Mouse (Mus musculus) liver, embryonic 11.5 days (tissue): ENCODE measurements around the gene BC049730. TPM values are rescaled to one million over a fixed set of nuclear protein-coding genes. Genes with fewer than 3 reads are reported as not detected.

Experiments
- ATAC-seq: fragments of 200-750 bp; cut with Nextera tagmentation; replicated peaks from 2 replicates; pipeline ENCODE4 v1.8.0; 2017; ENCODE audit warnings: moderate number of reproducible peaks, mild to moderate bottlenecking, moderate TSS enrichment, moderate library complexity; ENCODE audit not compliant: low FRiP score
- DNase-seq: peaks from one replicate; pipeline ENCODE4 v3.0.0-alpha.2; 2017; ENCODE audit warnings: low spot score
- H3K27ac ChIP-seq: fragments of 300-500 bp; sonication (generic); 2 replicates; pipeline ENCODE4 v1.5.1; 2014; ENCODE audit warnings: mild to moderate bottlenecking, low read depth, low read length, control low read depth
- H3K27me3 ChIP-seq: fragments of 300-500 bp; sonication (generic); replicated peaks from 2 replicates; pipeline ENCODE4 v1.6.1; 2014; ENCODE audit warnings: low read length, mixed read lengths; ENCODE audit not compliant: control insufficient read depth, insufficient read depth
- H3K36me3 ChIP-seq: fragments of 300-500 bp; sonication (generic); 2 replicates; pipeline ENCODE4 v1.6.1; 2014; ENCODE audit warnings: mild to moderate bottlenecking, low read length, moderate library complexity, mixed read lengths; ENCODE audit not compliant: control insufficient read depth, insufficient read depth
- H3K4me1 ChIP-seq: fragments of 300-500 bp; sonication (generic); replicated peaks from 2 replicates; pipeline ENCODE4 v1.6.1; 2014; ENCODE audit warnings: low read length, mixed read lengths; ENCODE audit not compliant: control insufficient read depth, insufficient read depth
- H3K4me2 ChIP-seq: fragments of 300-500 bp; sonication (generic); 2 replicates; pipeline ENCODE4 v1.6.1; 2014; ENCODE audit warnings: mild to moderate bottlenecking, control low read depth, moderate library complexity
- H3K4me3 ChIP-seq: fragments of 300-500 bp; sonication (generic); 2 replicates; pipeline ENCODE4 v1.5.1; 2014; ENCODE audit warnings: low read depth, low read length, control low read depth
- H3K9ac ChIP-seq: fragments of 300-500 bp; sonication (generic); 2 replicates; pipeline ENCODE4 v1.6.1; 2014; ENCODE audit warnings: low read depth, low read length, control low read depth
- H3K9me3 ChIP-seq: fragments of 300-500 bp; sonication (generic); 2 replicates; pipeline ENCODE4 v1.6.1; 2016; ENCODE audit warnings: low read length, inconsistent platforms, mixed read lengths; ENCODE audit not compliant: control insufficient read depth
- WGBS: fragments of 180-500 bp; shearing (Covaris S2); extraction: QIAGEN DNeasy Blood & Tissue Kit; methylation state at CpG from one replicate; pipeline ENCODE4 v1.1.7; 2014; 5-methylcytosine and 5-hydroxymethylcytosine counted together
- polyA plus RNA-seq: library from polyadenylated mRNA; unstranded; fragments of >200 nt; fragmentation: Nextera tagmentation; extraction: Ambion mirVana; gene quantifications from 2 replicates; pipeline ENCODE4 v1.2.1, GENCODE M21; 2014

The BC049730 gene
- polyA plus RNA-seq, 1 experiment from 2014 or later = not detected

DNA sequence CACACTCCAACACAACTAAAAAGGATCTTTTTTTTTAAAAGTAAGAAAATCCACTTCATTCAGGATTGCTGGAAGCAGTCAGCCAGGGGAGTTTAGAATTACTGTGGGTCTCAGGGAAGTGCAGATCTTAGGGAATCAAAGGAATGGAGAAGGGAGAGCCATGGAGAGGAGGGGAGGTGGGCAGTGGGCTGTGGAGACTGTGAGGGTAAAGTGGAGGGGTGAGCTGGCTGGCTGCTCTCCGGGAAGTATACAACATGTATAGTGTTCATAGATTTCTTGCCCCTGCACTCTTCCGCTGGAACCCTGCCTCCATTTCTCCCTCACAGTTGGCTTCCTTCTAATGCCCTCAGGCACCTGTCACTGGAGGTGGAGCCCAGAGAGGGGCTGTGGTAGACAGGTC is 42.6 kb downstream of the BC049730 start:
- DNase-seq (no peak), ATAC-seq (no peak)
- no peaks in the 10 kb centered on the region for H3K36me3 ChIP-seq
- 74% methylated on average over 2 of the region's 2 CpGs for WGBS
- H3K27ac ChIP-seq = no peak overlapping the region
- H3K4me3 ChIP-seq = no peak overlapping the region
- H3K27me3 ChIP-seq = no peaks in the 10 kb centered on the region
- H3K4me2 ChIP-seq = no peak overlapping the region
- no peak overlapping the region for H3K9ac ChIP-seq
- H3K4me1 ChIP-seq = no peaks in the 10 kb centered on the region
- no peaks in the 10 kb centered on the region for H3K9me3 ChIP-seq

DNA sequence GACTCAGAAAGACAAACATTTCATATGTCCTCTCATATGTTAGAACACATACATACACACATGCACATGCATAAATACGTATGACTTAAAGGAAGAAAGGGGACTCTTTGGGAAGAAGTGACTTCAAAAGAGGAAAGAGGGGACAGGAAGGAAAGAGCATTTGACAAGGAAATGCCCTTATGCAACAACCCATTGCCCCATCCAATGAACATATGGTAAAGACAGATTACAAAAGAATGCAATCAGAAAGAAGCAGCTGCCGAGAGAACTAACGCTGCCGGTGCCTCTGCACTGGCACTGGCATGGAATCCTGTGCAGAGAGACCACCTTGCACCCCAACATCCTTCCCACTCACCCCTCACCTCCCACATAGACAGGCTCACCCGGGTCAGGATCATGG is 44.4 kb downstream of the BC049730 start:
- Histone ChIP-seq H3K4me1 (no peaks in the 10 kb centered on the region), H3K9ac (no peak overlapping the region), H3K27me3 (no peaks in the 10 kb centered on the region), H3K9me3 (no peaks in the 10 kb centered on the region), H3K36me3 (no peaks in the 10 kb centered on the region), H3K27ac (no peak overlapping the region), H3K4me2 (no peak overlapping the region), H3K4me3 (no peak overlapping the region)
- 39% methylated on average over 5 of the region's 5 CpGs for WGBS
- DNase-seq = no peak
- no peak for ATAC-seq

DNA sequence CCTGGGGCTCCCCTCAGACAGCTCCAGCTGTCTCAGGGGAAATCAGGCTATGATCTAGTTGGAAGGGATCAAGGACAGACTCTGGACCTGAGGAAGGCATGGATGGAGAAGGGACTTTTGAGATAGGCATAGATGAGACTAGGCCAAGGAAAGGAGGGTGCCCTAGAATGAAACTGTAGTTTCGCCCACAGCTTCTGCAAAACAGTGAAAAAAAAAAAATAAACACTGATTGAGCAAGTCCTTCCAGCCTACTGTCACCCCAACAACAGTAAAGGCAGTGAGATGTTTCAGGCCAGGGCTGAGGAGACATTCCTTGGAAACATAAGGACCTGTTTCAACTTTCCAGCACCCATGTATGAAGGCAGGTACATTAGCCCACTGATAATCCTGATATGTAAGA is 49.5 kb downstream of the BC049730 start:
- no peak for ATAC-seq
- Histone ChIP-seq H3K4me1 (no peaks in the 10 kb centered on the region), H3K36me3 (no peaks in the 10 kb centered on the region), H3K27ac (no peak overlapping the region), H3K9ac (no peak overlapping the region), H3K9me3 (no peaks in the 10 kb centered on the region), H3K4me3 (no peak overlapping the region), H3K4me2 (no peak overlapping the region), H3K27me3 (no peaks in the 10 kb centered on the region)
- 70% methylated on average over 1 of the region's 1 CpGs for WGBS
- DNase-seq = no peak

DNA sequence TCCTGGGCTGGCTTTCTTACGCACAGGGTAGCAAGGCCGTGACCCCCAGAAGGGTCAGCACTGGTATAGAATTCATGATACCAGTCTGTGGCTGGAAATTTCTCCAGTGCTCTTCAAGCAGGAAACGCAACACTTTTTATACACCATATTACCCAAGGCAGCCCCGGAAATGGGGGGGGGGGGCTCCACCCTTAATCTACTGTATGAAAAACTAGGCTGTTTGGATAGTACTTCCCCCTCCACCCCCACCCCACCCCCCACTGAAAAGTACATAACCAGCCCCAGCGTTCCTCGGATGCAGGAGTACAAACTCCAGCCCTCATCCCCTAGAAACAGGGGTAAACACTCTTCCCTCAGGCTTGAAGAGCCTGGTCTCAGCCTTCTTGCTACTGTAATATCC is 51.2 kb downstream of the BC049730 start, which contains the start of gene Cd177:
Gene Cd177 (minus strand): TSS at position 101 of the 400 bp plus-strand sequence.
- Histone ChIP-seq H3K9me3 (no peaks in the 10 kb centered on the region), H3K9ac (no peak within 1 kb of the TSS), H3K4me1 (no peaks in the 10 kb centered on the region), H3K27ac (no peak within 1 kb of the TSS), H3K36me3 (no peaks in the 10 kb centered on the region), H3K27me3 (no peaks in the 10 kb centered on the region), H3K4me2 (no peak within 1 kb of the TSS), H3K4me3 (no peak within 1 kb of the TSS)
- ATAC-seq (no peak), DNase-seq (no peak)
- 70% methylated on average over 6 of the region's 6 CpGs for WGBS

DNA sequence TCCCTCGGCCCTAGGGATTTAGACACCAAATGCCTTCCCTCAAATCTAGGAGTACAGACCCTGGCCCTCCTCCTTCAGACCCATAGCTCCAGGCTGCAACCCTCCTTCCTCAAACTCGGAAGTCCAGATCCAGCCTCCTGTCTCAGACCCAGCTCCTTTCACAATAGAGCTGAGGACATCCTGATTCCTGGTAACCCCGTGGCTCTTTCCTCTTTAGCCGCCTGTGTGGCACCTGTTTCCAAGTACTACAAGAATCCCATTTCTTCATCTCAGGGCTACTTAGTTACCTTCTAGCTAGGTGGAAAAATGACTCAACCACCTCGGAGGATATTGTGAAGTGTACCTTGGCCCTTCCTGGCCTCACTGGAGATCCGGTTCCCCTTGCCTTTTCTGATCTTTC is 52.1 kb downstream of the BC049730 start:
- Histone ChIP-seq H3K4me3 (no peak overlapping the region), H3K27me3 (no peaks in the 10 kb centered on the region), H3K9ac (no peak overlapping the region), H3K4me1 (no peaks in the 10 kb centered on the region), H3K9me3 (no peaks in the 10 kb centered on the region), H3K36me3 (no peaks in the 10 kb centered on the region), H3K27ac (no peak overlapping the region), H3K4me2 (no peak overlapping the region)
- no peak for DNase-seq
- 61% methylated on average over 6 of the region's 6 CpGs for WGBS
- ATAC-seq = no peak

DNA sequence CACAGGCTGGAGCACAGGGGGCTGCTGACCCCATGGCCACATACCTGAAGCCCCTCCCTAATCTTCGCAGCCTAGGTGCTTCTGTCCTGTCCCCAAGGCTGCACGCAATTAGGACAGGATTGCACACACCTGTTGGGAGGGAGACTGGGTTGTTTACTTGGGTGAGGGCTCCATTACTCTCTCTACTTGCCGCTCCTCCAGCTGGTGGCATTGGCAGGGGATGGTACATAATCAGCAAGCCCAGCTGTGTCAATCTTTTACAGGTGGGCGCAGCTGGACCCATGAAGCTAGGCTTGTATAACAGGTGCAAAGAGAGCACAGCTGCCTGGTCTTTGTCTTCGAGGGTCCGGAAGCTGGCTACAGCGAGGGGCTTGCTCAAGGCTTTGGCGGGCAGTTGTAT is 53.5 kb downstream of the BC049730 start:
- no peaks in the 10 kb centered on the region for H3K27me3 ChIP-seq
- WGBS = 84% methylated on average over 8 of the region's 8 CpGs
- no peak overlapping the region for H3K27ac ChIP-seq
- H3K4me1 ChIP-seq = no peaks in the 10 kb centered on the region
- DNase-seq (no peak), ATAC-seq (no peak)
- H3K4me2 ChIP-seq = no peak overlapping the region
- no peaks in the 10 kb centered on the region for H3K36me3 ChIP-seq
- H3K9me3 ChIP-seq = no peaks in the 10 kb centered on the region
- H3K4me3 ChIP-seq = no peak overlapping the region
- no peak overlapping the region for H3K9ac ChIP-seq

Other genes with a start within 250 kb of the BC049730 start
- 5.6 and 5.7 TPM in 2 replicates for gene Plaur, start 246.8 kb upstream of the BC049730 start, polyA plus RNA-seq
- gene Cadm4, start 227.2 kb upstream of the BC049730 start, polyA plus RNA-seq = 0.25 and 0.27 TPM in 2 replicates
- 20.3 and 23.0 TPM in 2 replicates for gene Zfp428, start 202.2 kb upstream of the BC049730 start, polyA plus RNA-seq
- gene AC161166.1, start 196.8 kb upstream of the BC049730 start, polyA plus RNA-seq = 0.34 TPM in 1 of 2 replicates, not detected in the other
- gene Irgq, start 178.6 kb upstream of the BC049730 start, polyA plus RNA-seq = 3.5 and 4.1 TPM in 2 replicates
- not detected in 2 replicates for gene Pinlyp, start 163.1 kb upstream of the BC049730 start, polyA plus RNA-seq
- gene Xrcc1, start 163.0 kb upstream of the BC049730 start, polyA plus RNA-seq = 91.0 and 102 TPM in 2 replicates
- gene Ethe1, start 121.7 kb upstream of the BC049730 start, polyA plus RNA-seq = 20.7 and 21.9 TPM in 2 replicates
- gene Zfp575, start 121.6 kb upstream of the BC049730 start, polyA plus RNA-seq = 0.65 and 0.82 TPM in 2 replicates
- gene Phldb3, start 98.5 kb upstream of the BC049730 start, polyA plus RNA-seq = 0.13 and 0.14 TPM in 2 replicates
- 0.10 TPM in 1 of 2 replicates, not detected in the other for gene Lypd3, start 72.7 kb upstream of the BC049730 start, polyA plus RNA-seq
- not detected in 2 replicates for gene Tex101, start 32.6 kb upstream of the BC049730 start, polyA plus RNA-seq
- not detected in 2 replicates for gene Gm4763, start 17.7 kb downstream of the BC049730 start, polyA plus RNA-seq
- 0.31 and 0.33 TPM in 2 replicates for gene Cd177, start 51.1 kb downstream of the BC049730 start, polyA plus RNA-seq
- gene Ceacam10, start 68.0 kb downstream of the BC049730 start, polyA plus RNA-seq = not detected in 2 replicates
- gene Gm9844, start 153.0 kb downstream of the BC049730 start, polyA plus RNA-seq = 5.0 and 5.8 TPM in 2 replicates
- gene Lypd4, start 160.7 kb downstream of the BC049730 start, polyA plus RNA-seq = not detected in 2 replicates
- not detected in 2 replicates for gene Dmrtc2, start 160.8 kb downstream of the BC049730 start, polyA plus RNA-seq
- 2,415 and 2,620 TPM in 2 replicates for gene Rps19, start 175.1 kb downstream of the BC049730 start, polyA plus RNA-seq
- gene Cd79a, start 188.1 kb downstream of the BC049730 start, polyA plus RNA-seq = 0.12 TPM in 1 of 2 replicates, not detected in the other
- gene Arhgef1, start 193.7 kb downstream of the BC049730 start, polyA plus RNA-seq = 98.6 and 103 TPM in 2 replicates
- not detected in 2 replicates for gene Gm4881, start 235.3 kb downstream of the BC049730 start, polyA plus RNA-seq